Mouse (Mus musculus): ENCODE results near the gene Dlg2.

Dlg2 gene

DNA sequence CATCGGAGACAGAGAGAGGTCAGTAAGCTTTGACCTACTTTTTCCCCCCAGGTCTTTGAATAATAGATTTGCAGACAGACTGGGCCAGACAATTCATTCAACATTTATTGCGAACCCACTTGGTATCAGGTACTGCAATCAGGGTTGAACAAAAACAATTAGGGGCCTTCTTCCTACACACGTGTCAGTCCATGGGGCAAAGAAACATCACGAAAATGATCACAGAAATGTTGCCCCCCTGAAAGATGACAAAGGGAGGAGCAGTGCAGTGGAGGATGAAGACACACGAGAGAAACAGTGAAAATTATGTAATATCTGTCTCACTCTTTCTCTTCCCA is 966.9 kb downstream of the Dlg2 start:
- no peak for DNase-seq (ENCODE audit: low spot score)

DNA sequence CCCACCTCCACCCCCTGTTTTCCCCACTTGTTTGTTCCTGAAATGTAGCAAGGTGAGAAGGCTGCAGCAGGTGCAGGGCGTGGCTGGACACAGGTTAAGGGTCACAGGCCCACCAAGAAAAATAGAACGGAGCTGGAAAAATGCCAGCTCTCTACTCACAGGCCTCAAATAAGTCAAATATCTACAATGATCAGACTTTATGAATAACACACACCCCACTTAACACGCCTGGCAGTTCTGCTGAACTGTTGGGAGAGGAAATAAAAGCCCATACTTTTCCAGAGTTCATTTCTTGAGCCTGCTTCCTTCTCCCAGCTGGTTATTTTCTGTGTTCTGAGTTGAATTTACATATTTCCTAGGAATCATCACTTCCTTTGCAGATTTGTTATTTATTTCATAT is 967.4 kb downstream of the Dlg2 start:
- no peak for DNase-seq (ENCODE audit: low spot score)

DNA sequence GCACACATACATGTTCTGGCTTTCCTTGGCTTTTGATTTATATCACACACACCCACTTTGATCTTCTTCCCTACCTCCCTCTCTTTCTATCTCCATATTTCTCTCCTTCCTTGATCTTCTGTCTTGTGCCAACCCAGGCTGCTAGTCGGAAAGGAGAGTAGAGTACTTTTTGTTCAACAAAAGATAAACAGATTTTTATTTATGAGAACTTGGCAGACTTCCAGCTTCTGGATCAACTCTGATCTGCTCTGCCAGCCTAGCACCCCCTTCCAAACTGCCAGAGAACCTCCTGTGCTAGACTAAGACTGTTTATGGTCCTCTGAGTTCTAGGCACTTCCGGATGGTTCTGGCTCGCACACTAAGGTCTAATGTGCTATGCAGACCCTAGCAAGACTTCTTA is 968.3 kb downstream of the Dlg2 start:
- no peak for DNase-seq (ENCODE audit: low spot score)

DNA sequence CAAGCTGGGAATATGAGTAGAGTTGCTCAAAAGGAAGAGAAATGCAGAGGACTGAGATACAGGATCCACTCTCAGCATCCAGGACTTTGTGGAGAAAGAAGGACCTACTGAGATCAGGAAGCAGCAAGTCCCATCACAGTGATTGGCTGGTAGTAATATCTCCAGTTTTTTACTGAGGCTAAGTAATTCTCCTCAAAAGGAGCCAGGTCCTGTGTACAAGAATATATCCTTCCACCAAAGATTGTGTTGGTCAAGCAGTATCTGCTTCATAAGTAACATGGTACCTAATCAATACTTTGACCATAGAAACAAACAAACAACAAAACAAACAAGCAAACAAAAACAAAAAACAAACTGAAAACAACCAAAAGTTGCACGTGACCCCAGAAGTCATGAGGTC is 980.3 kb downstream of the Dlg2 start:
- DNase-seq (ENCODE audit: low spot score) = no peak

DNA sequence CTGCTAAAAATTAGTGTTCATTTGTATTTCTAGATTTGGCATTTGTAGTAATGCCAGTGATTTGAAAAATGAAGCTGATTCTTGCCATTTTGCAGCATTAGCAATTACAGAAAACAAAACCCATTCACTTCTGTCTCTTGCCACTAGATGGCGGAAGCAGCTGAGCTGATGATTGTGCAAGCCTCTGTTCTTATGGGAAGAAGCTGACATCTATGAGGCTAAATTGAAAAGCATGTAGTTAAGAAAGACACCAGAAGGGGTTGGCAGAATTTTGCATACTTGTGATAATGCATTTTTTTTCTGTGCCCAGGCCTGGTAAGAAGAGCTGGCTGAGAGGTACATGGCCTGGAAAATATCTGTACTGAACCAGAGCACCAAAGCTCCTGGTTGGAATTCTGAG is 980.7 kb downstream of the Dlg2 start:
- DNase-seq (ENCODE audit: low spot score) = no peak

DNA sequence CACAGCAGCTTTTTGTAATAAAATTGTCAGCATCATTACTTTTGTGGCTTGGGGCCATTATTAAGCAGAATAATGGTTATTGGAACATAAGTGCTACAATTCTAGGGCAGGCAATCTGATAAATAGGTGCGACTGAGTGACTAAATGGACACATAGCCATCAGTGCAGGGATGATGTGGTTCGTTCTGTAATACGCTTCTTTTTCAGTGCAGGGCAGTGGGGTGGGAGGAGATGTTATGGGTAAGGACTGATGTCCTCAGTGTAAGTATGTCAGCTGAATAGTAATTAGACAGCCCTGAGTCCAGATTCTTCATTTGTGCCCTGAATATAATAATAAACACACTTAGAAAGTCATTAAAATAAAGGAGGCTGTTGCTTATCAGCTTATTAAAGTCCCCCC is 984.9 kb downstream of the Dlg2 start:
- DNase-seq (ENCODE audit: low spot score) = no peak

DNA sequence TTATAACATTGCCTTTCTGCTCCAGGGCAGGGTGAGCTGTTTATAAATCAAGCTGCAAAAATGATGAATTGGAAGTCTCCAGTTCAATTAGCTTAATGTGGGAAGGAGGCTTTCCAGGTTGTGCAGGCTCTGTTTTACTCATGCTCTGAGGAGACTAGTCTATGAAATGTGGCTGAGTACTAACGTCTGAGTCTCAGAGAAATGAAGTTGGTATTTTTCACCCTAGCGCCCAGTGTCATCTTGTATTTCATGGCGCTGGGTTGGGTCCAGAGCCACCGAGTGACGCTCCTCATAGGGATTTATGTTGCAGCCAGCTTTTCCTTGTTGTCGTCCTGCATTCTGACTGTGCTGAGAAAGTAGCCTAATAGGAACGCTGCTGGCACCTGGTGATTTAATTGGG is 986.8 kb downstream of the Dlg2 start:
- no peak for DNase-seq (ENCODE audit: low spot score)

DNA sequence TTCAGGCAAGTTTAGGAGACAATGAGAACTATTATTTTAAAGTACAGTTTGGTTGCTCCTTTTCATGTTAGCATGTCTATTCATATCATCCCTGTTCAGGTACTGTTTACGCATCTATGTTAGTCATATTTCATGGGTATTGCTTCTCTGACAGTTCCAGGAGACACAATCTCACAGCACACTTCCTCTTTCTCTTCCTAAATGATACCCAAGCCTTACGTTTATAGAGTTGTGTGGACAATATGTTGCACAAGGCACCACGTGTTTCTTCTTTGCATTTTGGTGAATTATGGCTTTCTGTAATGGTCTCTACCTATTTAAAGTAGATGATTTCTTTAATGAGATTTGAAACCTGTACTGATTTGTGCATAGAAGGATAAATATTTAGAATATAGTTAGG is 990.6 kb downstream of the Dlg2 start:
- no peak for DNase-seq (ENCODE audit: low spot score)

DNA sequence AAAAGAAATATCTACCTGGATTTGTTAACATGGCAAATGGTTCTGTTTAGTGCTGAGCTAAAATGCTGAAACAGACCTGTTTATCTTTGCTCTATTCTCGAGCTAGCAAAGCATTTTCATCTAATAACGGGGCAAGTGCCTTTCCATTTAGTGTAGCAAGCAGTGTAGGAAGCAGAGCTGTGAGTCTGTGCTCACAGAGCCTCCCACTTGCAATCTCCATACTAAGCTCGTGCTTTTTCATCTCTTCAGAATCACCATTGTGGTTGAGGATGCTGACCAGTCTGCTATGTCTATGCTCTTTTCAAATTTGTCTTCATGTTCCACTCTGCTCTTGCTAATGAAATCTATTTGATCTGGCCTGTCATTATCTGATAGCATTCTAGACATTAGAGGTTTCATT is 1002.7 kb downstream of the Dlg2 start:
- DNase-seq (ENCODE audit: low spot score) = no peak

DNA sequence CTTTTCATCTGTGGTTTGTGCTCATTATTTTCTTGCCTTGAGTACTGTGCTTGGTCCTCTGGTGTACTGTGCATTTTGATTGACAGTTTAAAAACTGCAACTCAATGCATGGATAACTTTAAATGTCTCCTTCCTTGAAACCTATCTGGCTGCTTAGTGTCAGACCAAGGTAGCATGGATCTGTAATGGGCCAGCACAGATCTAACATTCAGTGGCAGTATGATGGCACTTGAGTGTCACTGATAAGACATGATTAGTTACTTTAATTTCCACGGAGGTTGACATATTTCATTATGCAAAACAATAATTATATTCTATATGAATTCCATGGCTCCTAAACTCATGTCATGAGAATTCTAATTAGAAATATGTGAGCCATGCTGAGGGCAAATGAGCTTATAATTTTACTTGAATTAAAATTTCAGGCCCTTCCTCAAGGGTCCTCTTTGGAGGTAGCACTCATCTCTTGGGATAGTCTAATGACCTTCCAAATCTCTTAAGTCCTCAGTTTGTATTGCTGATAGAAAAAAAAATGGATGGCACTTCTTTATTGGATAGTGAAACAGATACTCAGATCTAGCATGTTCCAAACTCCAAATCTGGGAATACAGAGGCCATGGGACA is 1005.2 kb downstream of the Dlg2 start:
- DNase-seq (ENCODE audit: low spot score) = no peak

DNA sequence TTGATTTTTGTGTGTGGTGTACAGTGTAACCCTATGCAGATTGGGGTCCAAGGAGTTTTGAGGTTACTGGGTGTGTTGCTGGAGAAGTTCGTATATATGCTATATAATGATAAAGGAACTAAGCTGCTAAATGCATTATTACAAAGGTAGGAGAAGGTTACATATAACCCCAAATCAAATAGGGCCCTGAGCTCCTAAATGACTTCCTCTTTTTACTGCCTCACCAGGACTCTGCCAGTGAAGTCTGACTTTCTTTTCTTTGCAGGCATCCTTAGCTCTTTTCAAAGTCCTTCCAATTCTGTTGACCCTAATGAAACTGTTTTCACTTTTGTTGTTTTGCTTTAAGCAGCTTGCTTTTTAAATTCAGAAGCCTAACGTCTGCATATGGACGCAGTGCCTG is 1016.8 kb downstream of the Dlg2 start:
- DNase-seq (ENCODE audit: low spot score) = no peak

DNA sequence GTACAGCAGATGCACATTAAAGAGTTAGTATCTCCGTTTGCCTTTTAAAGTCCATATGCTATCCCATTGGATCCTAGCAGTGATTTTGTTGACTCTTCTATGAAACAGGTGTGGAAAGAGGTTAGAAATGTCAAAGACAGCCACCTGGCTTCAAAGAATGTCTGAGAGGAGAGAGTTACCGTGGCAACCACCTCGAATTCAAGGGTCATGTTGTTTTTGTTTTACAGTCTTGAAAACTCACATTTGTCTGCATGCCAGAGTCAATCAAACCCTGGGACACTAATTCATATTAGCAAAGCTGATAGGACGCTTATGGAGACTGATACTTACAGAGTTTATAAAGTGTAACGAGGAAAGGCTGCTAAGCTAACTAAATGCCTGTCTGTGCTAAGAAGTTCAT is 1019.1 kb downstream of the Dlg2 start:
- DNase-seq (ENCODE audit: low spot score) = no peak

DNA sequence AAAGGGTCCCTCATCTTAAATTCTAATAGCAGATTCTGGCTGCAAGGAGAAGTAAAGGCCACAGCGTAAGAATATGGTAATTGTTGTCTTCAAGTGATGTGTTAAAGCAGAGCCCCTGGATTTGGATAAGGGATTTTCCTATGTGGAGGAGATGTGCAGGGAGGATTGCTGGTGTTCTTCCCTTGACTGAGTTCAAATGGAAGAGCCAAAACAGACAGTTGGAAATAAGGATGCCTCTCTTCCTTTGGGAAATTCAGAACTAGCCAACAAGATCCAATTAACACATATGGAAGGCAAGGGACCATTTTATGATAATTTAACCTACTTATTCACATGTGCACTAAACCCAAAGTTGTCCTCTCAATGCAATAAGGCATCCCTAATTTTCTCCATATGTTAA is 1034.6 kb downstream of the Dlg2 start:
- DNase-seq (ENCODE audit: low spot score) = no peak

DNA sequence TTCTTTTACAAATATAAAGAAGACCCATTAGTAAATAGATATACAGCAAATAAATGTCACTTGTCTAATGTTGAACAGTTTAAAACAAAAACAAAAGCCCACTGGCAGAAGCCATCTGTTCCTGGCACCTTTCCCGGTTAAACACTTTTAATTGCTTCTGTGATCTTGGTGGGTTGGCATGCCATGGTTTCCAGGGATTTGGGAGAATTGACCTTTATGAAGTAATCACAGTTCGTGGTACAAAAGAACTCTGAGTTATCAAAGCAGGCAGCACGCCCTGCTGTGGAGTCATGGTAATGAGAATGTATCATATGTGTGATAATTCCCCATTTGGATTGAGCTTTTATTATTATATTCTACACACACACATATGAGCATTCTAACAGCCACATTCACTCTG is 1038.0 kb downstream of the Dlg2 start:
- DNase-seq (ENCODE audit: low spot score) = no peak

DNA sequence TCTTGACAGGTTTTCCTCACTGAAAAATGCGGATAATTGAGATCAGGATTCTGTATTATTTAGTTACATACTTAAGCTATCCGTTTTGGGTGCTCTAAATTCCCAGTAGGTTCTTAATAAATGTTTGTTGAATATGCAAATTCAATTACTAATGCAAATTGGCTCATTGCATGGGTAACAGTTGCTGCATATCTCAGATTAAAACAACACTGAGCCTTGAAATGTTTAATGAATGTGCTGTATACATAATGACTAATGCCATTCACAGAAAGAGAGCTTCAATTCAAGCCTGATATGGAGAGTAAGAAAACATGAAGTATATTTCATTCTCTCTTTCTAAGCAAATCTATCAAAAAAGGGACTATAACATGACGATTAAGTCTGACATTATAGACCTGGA is 1039.8 kb downstream of the Dlg2 start:
- DNase-seq (ENCODE audit: low spot score) = no peak

DNA sequence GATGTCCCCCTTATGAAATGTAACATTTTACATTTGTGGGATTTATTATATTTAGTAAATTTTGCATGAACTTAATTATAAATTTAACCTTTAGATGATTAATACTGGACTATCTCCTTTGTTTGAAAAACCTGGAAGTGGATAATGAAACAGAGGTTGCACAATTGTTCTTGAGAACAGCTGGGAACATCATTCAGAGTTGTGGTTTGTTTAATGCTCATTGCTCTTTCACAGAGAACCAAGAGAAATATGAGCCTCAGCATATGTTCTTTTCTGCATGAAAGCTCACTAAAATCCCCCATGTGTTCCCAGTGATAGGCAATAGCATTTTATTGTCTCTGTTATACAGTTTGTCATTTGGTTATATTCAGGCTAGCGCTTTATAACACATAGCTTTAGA is 1049.4 kb downstream of the Dlg2 start:
- DNase-seq (ENCODE audit: low spot score) = no peak

DNA sequence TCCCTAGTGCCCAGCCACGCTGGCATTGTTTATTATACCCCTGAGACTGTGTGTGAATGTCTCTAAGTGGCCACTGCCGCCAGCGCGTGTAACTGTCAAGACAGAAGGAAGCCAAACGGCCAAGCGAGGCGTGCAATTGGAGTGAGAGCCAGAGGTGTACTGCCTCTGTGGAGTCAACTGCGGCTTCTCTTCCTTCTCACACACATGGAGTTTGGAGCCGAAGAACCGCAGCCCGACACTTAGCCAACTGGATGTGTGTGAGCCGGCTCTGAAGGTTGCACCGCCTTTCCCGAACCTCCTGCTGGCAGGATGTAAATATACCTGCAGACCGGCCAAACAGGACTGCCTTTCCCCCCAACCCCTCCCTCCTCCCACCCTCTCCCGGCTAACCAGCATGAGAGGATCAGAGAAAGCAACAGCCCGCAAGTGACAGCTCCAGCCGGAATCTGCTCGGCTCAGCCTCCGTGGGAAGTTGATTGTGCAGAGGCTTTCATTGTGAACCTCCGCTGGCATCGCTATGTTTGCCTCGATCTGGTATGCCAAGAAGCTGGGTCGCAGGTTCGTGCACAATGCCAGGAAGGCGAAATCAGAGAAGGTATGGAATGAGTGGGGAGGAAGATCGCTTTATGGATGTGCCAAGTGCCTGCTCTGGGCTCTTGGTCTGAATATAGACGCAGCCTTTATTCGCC is 1066.3 kb downstream of the Dlg2 start:
- no peak for DNase-seq (ENCODE audit: low spot score)

DNA sequence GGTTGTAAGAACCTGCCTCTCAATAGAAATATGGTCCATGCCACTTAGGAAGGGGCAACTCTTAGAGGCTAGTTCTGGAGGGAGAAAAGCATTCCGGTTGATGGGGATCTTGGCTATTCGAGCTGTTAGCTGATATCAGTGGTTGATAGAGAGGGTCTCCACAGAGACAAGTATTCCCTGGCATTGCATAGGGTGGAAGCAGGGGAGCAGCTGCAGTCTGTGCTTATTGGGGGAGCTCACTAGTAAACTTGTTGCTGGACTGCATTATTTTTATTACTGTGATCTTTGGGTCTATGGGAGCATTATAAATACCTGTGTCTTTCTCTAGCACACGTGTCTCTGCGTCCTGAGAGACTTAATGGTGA is 1066.8 kb downstream of the Dlg2 start:
- DNase-seq (ENCODE audit: low spot score) = no peak

DNA sequence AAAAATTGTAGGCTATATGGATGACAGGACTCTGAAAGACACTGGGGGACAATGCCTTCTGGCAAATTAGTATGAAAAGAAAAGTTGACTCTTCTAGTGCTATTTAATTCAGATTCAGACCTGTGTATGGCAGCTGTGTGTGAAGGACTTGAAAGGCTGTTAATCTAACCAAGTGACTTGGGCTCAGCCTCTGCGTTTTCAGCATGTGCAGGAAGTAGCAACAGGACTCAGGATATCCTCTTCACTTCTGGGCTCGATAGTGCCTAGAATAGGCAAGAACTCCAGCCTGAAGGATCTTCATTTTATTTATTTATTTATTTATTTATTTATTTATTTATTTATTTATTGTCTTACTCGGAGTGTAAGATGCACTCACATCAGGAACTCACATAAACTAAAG is 1068.1 kb downstream of the Dlg2 start:
- no peak for DNase-seq (ENCODE audit: low spot score)

DNA sequence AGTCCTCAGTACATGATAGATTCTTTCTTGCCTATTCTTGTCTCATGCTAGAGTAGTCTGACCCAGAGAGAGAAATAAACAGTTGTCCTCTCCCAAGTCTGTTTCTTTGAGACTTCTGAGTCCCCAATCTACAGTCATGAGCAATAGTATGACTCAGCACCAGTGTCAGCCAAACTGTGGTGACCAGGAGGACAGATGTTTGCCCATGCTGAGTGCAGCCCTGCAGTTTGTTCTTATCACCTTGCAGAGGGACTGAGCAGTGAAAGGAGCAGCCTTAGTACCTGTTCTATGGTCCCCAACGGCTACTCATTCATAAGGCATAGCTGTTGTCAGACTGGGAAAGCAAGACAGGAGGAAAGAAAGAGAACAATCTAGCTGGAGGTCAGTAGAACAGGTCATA is 1072.3 kb downstream of the Dlg2 start:
- DNase-seq (ENCODE audit: low spot score) = no peak

DNA sequence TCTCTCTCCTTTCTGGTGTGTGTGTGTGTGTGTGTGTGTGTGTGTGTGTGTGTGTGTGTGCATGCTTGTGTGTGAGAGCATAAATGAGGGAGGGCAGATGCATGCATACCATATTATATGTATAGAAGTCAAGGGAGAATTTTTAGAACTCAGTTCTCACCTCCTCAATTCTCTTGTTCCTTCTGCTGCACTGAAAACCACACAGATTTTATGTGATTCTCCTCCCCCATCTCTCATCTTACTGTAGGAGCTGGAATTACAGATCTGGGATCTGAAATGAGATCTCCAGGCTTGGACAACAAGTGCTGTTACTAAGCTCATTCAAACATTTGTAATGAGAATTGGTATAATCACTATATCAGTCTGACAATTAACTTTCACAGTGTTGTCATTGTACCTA is 1081.1 kb downstream of the Dlg2 start:
- no peak for DNase-seq (ENCODE audit: low spot score)

DNA sequence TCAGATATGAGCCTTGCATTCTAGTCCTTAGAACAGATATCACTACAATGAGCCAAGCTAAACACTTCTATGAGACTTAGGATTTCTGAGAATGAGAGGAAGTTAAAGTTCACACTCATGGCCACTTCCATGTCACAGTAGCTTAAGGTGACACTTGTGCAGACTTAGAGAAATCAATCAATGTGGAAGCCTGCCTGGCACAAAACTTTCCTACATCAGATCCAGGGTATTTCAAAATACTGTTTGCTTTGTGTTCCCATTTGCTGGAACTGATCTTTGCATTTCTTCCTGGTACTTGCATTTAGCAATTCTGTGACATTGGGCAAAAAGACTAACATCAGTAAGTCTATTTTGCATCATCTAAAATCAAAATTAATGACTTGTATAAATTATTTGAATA is 1091.0 kb downstream of the Dlg2 start:
- no peak for DNase-seq (ENCODE audit: low spot score)

DNA sequence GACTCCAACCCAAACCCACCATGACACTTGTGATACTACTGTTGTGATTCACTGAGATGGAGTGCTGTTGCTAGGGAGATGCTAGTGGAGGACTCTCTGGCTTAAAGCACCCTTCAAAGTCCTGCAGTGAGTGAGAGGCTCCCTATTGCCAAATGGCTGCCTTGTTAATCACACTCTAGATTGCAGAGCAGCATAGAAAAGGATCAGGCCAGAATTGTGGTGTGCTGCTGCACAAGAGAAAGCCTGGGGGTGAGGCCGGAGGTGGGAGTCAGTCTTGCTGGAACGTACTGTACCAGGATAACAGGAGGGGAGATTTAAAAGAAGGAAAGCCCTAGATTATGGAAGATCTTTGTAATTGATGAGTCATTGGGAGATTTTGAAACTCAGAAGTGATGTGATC is 1094.5 kb downstream of the Dlg2 start:
- DNase-seq (ENCODE audit: low spot score) = no peak

DNA sequence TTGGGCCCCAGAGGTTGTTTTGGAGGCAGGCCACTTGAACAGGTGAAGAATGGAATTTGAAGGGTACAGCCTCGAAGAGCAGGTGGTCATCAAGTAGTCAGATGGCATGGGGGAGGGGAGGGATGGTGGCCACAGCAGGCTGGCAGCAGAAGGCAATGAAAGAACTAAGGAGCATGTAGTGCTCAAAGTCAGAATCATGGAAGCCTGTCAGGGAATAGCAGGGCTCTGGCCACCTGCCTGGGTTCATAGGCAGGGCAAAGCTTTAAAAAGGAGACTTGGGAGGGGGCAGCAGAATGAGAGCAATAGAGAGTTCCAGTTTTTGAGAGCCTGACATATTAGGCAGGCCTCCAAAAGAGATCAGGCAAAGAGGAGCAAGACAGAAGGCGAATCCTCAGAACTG is 1096.2 kb downstream of the Dlg2 start:
- DNase-seq (ENCODE audit: low spot score) = no peak

DNA sequence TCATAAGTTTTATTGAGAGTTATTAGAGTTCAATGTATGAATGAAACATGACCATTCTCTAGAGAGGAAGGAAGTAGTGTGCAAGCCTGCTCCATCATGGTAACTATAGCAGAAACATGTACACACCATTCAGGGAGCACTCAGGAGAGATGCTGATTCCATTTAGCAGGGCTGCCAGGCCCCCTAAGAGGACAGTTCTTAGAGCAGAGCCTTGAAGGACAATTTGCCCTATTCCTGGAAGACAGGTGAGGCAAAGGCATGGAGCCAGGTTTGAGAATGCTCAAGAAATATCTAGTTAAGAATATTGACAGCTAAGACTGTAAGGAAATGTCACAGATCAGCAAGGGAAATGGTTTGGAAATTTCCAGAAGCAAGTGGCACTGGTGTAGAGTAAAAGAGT is 1096.8 kb downstream of the Dlg2 start:
- DNase-seq (ENCODE audit: low spot score) = no peak
